Mouse (Mus musculus) testis, adult 2 months (tissue): ENCODE results near the gene Prkcb. TPM values are rescaled to one million over a fixed set of nuclear protein-coding genes. Genes with fewer than 3 reads are reported as not detected.

Source experiments
- H3K27ac ChIP-seq: fragments of 200-500 bp; 2 replicates; pipeline ENCODE4 v1.5.1; 2012; ENCODE audit warnings: low read depth, low read length; ENCODE audit not compliant: control insufficient read depth, insufficient read depth
- H3K27me3 ChIP-seq: fragments of 200-500 bp; 2 replicates; pipeline ENCODE4 v1.6.1; 2012; ENCODE audit warnings: mild to moderate bottlenecking, low read length, moderate library complexity; ENCODE audit not compliant: control insufficient read depth, insufficient read depth
- H3K36me3 ChIP-seq: fragments of 200-500 bp; 2 replicates; pipeline ENCODE4 v1.6.1; 2012; ENCODE audit warnings: mild to moderate bottlenecking, low read length; ENCODE audit not compliant: control insufficient read depth, insufficient read depth
- H3K4me1 ChIP-seq: fragments of 200-500 bp; 2 replicates; pipeline ENCODE4 v1.6.1; 2012; ENCODE audit warnings: low read length; ENCODE audit not compliant: control insufficient read depth, insufficient read depth
- H3K4me3 ChIP-seq: fragments of 200-500 bp; 2 replicates; pipeline ENCODE4 v1.5.1; 2012; ENCODE audit warnings: low read depth, mild to moderate bottlenecking, low read length, moderate library complexity, mixed read lengths; ENCODE audit not compliant: control insufficient read depth
- CTCF ChIP-seq: fragments of 200-500 bp; IDR thresholded peaks from 2 replicates; pipeline ENCODE4 v1.5.1; 2012; ENCODE audit warnings: low read depth, mild to moderate bottlenecking, inconsistent platforms, low read length, moderate library complexity; ENCODE audit not compliant: control insufficient read depth, insufficient read depth, insufficient replicate concordance
- POLR2A ChIP-seq: fragments of 200-500 bp; IDR thresholded peaks from 2 replicates; pipeline ENCODE4 v1.6.1; 2012; ENCODE audit warnings: low read depth, mild to moderate bottlenecking, inconsistent platforms, low read length, moderate library complexity; ENCODE audit not compliant: control insufficient read depth
- polyA plus RNA-seq: library from polyadenylated mRNA; depleted of rRNA; stranded (reverse); fragments of >200 nt; gene quantifications from 2 replicates; pipeline ENCODE4 v1.2.3, GENCODE M21; 2012

Gene Prkcb
- polyA plus RNA-seq, 1 experiment = 3.4 TPM

- no peak overlapping the region for H3K27ac ChIP-seq
- no peak overlapping the region for H3K4me3 ChIP-seq
- no peaks in the 10 kb centered on the region for H3K27me3 ChIP-seq
- no peak for TF ChIP-seq CTCF
- no peak for TF ChIP-seq POLR2A
- no peaks in the 10 kb centered on the region for H3K36me3 ChIP-seq
- no peaks in the 10 kb centered on the region for H3K4me1 ChIP-seq
Measured at GRCm38 (mm10) chr7:122376845-122377244, 88.3 kb downstream of the Prkcb start.

- Histone ChIP-seq H3K4me1 (no peaks in the 10 kb centered on the region), H3K27ac (no peak overlapping the region), H3K27me3 (no peaks in the 10 kb centered on the region), H3K36me3 (no peaks in the 10 kb centered on the region), H3K4me3 (no peak overlapping the region)
- TF ChIP-seq POLR2A = no peak
- no peak for TF ChIP-seq CTCF
Measured at GRCm38 (mm10) chr7:122377967-122378366, 89.4 kb downstream of the Prkcb start.

- H3K36me3 ChIP-seq = no peaks in the 10 kb centered on the region
- no peaks in the 10 kb centered on the region for H3K4me1 ChIP-seq
- no peak overlapping the region for H3K27ac ChIP-seq
- no peak overlapping the region for H3K4me3 ChIP-seq
- TF ChIP-seq POLR2A (no peak), CTCF (no peak)
- no peaks in the 10 kb centered on the region for H3K27me3 ChIP-seq
Measured at GRCm38 (mm10) chr7:122378473-122378872, 89.9 kb downstream of the Prkcb start.

- no peaks in the 10 kb centered on the region for H3K4me1 ChIP-seq
- no peak overlapping the region for H3K4me3 ChIP-seq
- H3K27ac ChIP-seq = no peak overlapping the region
- no peaks in the 10 kb centered on the region for H3K27me3 ChIP-seq
- H3K36me3 ChIP-seq = no peaks in the 10 kb centered on the region
- TF ChIP-seq CTCF (no peak), POLR2A (no peak)
Measured at GRCm38 (mm10) chr7:122379292-122379691, 90.7 kb downstream of the Prkcb start.

GRCm38 (mm10) chr7:122380336-122381130, 92.0 kb downstream of the Prkcb start:
- TF ChIP-seq CTCF (no peak), POLR2A (no peak)
- Histone ChIP-seq H3K4me1 (no peaks in the 10 kb centered on the region), H3K27me3 (no peaks in the 10 kb centered on the region), H3K27ac (no peak overlapping the region), H3K4me3 (no peak overlapping the region), H3K36me3 (no peaks in the 10 kb centered on the region)

- Histone ChIP-seq H3K4me3 (no peak overlapping the region), H3K36me3 (no peaks in the 10 kb centered on the region), H3K4me1 (no peaks in the 10 kb centered on the region), H3K27me3 (no peaks in the 10 kb centered on the region), H3K27ac (no peak overlapping the region)
- no peak for TF ChIP-seq POLR2A
Measured at GRCm38 (mm10) chr7:122381560-122381959, 93.0 kb downstream of the Prkcb start.

- H3K4me1 ChIP-seq = no peaks in the 10 kb centered on the region
- H3K27ac ChIP-seq = no peak overlapping the region
- no peak overlapping the region for H3K4me3 ChIP-seq
- TF ChIP-seq CTCF (no peak), POLR2A (no peak)
- H3K36me3 ChIP-seq = no peaks in the 10 kb centered on the region
- H3K27me3 ChIP-seq = no peaks in the 10 kb centered on the region
Measured at GRCm38 (mm10) chr7:122383260-122383659, 94.7 kb downstream of the Prkcb start.
